Mouse (Mus musculus) myocyte (in vitro differentiated cells): ENCODE results near the gene Pecr.

Source experiments
- CEBPB ChIP-seq: IDR thresholded peaks from 2 replicates; pipeline ENCODE4 v1.6.1; 2011; ENCODE audit warnings: mild to moderate bottlenecking, moderate library complexity; ENCODE audit not compliant: poor library complexity, insufficient read depth, severe bottlenecking
- E2F4 ChIP-seq: IDR thresholded peaks from one replicate; pipeline ENCODE4 v1.6.1; 2011; ENCODE audit warnings: mild to moderate bottlenecking, control low read depth, moderate library complexity; ENCODE audit not compliant: insufficient read depth
- MAX ChIP-seq: IDR thresholded peaks from one replicate; pipeline ENCODE4 v1.6.1; 2011; ENCODE audit warnings: low read depth, mild to moderate bottlenecking, control low read depth
- MYOG ChIP-seq, 3 experiments: IDR thresholded peaks; one replicate each; pipeline ENCODE4 v1.6.1; 2011; ENCODE audit warnings: control low read depth in 2 of 3, low read depth in 2 of 3, mild to moderate bottlenecking in 2 of 3; ENCODE audit not compliant: insufficient read length in 2 of 3, control insufficient read depth in 1 of 3, insufficient read depth in 1 of 3
- POLR2A ChIP-seq: IDR thresholded peaks from one replicate; pipeline ENCODE4 v1.6.1; 2011; ENCODE audit warnings: low read depth, mild to moderate bottlenecking, control low read depth, moderate library complexity; ENCODE audit not compliant: insufficient read length
- POLR2AphosphoS2 ChIP-seq: IDR thresholded peaks from one replicate; pipeline ENCODE4 v1.6.1; 2011; ENCODE audit warnings: low read depth, control low read depth; ENCODE audit not compliant: insufficient read length
- TCF12 ChIP-seq: IDR thresholded peaks from one replicate; pipeline ENCODE4 v1.6.1; 2011; ENCODE audit warnings: mild to moderate bottlenecking, control low read depth; ENCODE audit not compliant: poor library complexity, insufficient read depth, severe bottlenecking
- USF1 ChIP-seq: IDR thresholded peaks from one replicate; pipeline ENCODE4 v1.6.1; 2011; ENCODE audit warnings: low read depth, mild to moderate bottlenecking, control low read depth, moderate library complexity

GRCm38 (mm10) chr1:72288527-72289150, 4.5 kb upstream of the Pecr start:
- no peak for TF ChIP-seq POLR2A
- TF ChIP-seq POLR2AphosphoS2, result no peak
- no peak for TF ChIP-seq E2F4
- TF ChIP-seq TCF12, result no peak
- TF ChIP-seq CEBPB, result no peak
- no peak for TF ChIP-seq MAX
- TF ChIP-seq MYOG (IDR thresholded peaks at IDR 0.05; ENCODE audit: control insufficient read depth in 1 of 3, insufficient read depth in 1 of 3, insufficient read length in 2 of 3, low read depth in 2 of 3), result no peak
- TF ChIP-seq USF1, result no peak
